Mouse (Mus musculus): Measurements from ENCODE around the gene Fam57b.

Fam57b gene

GRCm38 (mm10) chr7:126799468-126800268 lies 2.2 kb downstream of the Fam57b start:
- peak; percentile 74 to 80 for DNase-seq

DNA sequence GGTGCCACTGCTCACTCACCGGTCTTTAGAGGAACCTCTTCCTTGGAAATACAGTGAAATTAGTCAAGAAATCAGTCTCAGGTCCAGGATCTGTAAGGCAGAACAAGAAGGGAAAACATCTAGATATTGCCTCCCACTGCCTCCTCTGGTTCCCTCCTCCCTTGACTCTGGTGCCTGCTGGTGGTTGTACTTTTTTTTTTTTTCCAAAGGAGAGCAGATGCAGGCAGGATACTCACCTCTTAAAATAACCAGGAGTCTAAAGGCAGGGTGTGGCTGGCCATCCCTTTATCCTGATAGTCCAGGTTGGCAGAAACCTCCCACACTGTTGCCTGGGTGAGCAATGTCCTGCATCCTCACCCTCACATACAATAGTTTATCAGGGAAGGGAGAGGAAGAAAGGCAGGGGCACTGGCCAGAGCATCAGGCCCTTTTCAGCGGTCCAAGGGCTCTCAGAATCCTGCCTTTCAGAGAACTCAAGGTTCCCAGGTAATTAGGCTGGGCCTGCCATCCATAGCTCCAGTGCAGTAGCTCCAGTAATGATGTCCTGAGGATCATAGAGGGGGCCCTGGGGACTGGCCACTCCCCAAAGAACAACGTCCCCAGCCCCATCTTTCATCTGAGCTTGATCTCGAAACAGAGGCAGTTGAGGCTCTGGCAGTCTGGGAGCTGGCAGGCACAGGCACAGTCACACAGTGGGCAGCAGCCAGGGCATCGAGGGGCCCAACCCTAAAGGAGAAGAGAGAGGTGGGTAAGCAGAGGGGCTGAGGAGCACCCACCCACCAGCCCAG lies 3.0 kb downstream of the Fam57b start:
- DNase-seq = peak in 1 of 2 experiments; percentile 35

- no peak for DNase-seq
These were observed 3.6 kb downstream of the Fam57b start for GRCm38 (mm10) chr7:126801057-126801422.

GRCm38 (mm10) chr7:126802134-126802889 lies 4.8 kb downstream of the Fam57b start:
- no peak for DNase-seq

DNA sequence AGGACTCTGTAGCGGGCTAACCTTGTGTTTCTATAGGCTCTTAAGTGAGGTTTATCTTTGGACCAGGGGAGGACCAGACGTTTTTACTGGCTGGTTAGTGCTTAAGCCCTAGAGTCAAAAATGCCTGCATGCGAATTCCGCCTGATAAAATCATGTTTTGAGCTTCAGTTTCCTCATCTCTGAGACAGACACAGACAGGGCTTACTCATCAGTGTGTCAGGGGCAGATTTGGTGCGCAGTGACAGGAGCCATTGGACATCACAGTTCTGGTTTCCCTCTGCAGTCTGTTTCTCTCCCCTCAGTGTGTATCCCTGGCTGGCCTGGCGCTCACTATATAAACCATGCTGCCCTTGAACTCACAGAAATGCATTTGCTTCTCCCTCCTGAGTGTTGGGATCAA lies 5.7 kb downstream of the Fam57b start:
- no peak for DNase-seq

DNA sequence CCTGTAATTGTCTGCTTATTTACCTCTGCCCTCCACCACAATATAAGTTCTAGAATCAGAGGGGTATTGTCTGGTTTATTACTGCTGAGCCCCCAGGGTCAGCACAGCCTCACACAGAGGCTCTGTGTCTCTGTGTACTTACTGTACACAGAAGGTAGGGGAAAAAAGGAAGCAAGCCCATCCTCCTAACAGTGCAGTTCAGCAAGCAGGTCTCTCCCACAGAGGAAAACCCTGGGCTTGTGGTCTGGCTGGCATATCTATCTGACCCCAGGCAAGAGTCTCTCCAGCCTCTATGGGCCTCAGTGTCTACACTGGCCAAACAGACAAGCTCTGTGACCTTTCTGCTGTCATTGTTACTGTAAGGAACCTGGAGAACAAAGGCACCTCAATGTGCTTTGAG lies 6.3 kb downstream of the Fam57b start:
- DNase-seq = no peak

- no peak for DNase-seq
These were observed 9.5 kb downstream of the Fam57b start for GRCm38 (mm10) chr7:126806956-126807355.

GRCm38 (mm10) chr7:126807405-126807804 lies 9.9 kb downstream of the Fam57b start:
- no peak for DNase-seq

GRCm38 (mm10) chr7:126808703-126809455 lies 11.4 kb downstream of the Fam57b start:
- DNase-seq = peak; percentile 93 to 94

GRCm38 (mm10) chr7:126809723-126810369 lies 12.4 kb downstream of the Fam57b start:
- no peak for DNase-seq

DNA sequence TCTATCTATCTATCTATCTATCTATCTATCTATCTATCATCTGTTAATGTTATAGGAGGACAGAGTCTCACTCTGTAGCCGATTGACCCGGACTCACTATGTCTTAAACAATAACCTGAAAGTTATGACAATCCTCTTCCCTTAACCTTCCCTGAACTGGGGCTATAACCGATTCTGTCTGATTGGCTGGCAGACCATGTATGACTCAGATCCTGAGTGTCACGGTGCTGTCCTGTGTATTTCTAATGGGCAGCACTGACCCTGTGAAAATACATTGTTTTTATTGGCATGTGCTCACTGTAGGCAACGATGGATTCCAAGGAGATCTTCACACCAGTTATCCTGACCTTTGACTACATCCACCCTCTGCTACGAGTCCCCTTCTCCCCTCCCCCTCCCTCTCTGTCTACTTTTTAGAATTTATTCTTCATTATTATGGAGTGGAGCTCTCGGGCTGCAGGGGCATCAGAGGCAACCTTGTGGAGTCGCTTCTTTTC lies 18.3 kb downstream of the Fam57b start:
- DNase-seq = no peak

GRCm38 (mm10) chr7:126816494-126816893 lies 19.0 kb downstream of the Fam57b start:
- DNase-seq = no peak

- no peak for DNase-seq
These were observed 20.1 kb downstream of the Fam57b start for GRCm38 (mm10) chr7:126817595-126817994.

- DNase-seq = peak in 1 of 2 experiments; percentile 6
These were observed 21.4 kb downstream of the Fam57b start for GRCm38 (mm10) chr7:126818818-126819217.

DNA sequence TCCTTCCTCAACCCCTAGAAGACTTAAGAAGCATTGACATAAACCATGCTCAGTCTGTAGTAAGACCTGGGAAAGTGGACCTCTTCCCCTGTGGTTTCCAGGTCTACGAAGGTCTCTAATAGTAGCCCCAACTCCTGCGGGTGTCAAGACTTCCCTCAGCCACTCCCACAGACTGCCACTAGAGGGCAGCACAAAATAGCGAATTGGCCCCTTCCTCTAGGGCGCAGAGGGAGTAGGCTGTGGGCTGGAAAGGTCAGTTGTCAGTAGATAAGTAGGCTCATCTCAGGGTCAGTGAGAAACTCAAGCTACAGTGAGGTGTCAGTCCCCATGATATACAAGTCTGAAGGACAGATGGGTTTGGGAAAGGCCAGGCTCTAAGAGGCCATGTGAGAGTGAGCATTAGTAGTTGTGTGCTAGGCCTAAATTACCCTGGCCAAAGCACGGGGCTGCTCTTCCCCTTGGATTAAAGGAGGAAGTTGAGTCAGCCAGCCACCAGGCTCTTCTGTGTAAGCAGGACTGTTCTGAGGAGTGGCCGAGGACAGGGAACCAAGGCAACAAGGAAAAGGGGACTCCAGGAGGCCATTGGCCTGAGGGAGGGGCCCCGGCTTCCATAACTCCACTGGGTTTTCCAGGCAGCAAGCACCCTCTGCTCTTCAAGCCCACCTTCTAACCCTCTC lies 24.5 kb downstream of the Fam57b start:
- DNase-seq = peak; percentile 92 to 94

DNA sequence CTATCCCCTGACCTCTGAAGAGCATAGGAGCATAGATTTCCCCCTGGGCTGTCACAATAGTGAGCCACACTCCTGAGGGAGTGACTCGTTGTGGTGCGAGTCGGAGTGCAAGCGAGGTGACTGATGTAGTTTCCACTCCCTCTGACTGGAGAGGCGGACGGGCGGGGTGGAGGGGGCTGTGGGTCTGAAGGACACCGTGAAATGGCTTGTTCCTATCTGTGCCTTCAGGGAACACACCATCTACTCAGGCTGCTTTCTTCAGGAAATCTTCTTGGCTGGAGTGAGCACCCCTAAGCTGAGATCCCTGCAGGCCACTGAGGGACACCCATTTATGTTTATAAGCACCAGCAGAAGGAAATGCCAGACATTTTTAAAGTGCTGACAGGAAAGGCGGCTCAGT lies 25.3 kb downstream of the Fam57b start:
- peak; percentile 63 to 70 for DNase-seq

DNA sequence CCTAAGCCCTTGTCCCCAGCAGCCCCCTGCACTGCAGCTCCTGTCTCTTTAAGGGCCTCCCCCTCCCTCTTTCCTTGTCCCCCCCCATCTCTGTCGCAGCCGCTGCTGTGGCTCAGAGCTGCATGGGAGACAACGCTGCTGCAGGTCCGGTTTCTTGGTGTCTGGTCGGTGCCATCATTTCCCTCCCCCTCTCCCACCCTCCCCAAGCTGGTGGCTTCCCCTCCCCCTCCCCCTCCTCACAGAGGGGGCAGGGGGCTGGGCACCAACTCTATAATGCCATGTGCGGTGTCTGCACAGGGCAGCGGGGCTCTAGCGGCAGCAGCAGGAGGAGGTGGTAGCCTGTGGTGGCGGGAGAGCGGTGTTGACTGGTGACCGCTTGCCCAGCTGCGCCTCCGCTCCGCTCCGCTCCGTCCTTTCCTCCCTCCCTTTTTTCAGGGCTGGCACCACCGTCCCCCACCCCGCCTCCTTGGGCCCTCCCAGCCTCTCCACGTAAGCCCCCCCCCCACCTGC lies 25.8 kb downstream of the Fam57b start:
- DNase-seq = peak; percentile 62 to 66

GRCm38 (mm10) chr7:126823940-126824339 lies 26.5 kb downstream of the Fam57b start:
- peak in 1 of 2 experiments; percentile 31 for DNase-seq

GRCm38 (mm10) chr7:126825403-126825802 lies 27.9 kb downstream of the Fam57b start:
- no peak for DNase-seq

DNA sequence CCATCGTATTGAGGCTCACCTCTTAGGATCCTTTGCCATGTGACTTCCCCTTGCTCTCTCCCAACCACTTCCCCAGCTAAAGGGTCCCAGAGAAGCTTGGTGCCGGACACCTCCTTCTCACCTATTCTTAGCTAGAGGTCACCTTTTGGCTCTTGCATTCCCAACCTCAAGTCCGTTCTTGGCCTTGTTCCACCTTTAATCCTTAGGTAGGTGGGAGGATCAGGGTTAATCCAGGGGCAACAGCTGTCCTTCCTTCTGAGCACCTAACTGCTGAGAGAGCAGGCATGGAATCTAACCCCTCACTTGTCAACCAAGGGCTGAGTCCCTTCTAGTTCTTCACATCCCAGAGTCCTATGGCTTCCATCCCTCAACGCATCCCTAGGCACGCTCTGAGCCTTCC lies 28.5 kb downstream of the Fam57b start:
- DNase-seq = no peak

GRCm38 (mm10) chr7:126831539-126831938 lies 34.1 kb downstream of the Fam57b start, which contains the start of gene 4930451I11Rik:
4930451I11Rik (minus strand) TSS chr7:126831639.
- DNase-seq = no peak

Data from cerebellum, adult 18-20 months (tissue).